In the genomic region with DNA sequence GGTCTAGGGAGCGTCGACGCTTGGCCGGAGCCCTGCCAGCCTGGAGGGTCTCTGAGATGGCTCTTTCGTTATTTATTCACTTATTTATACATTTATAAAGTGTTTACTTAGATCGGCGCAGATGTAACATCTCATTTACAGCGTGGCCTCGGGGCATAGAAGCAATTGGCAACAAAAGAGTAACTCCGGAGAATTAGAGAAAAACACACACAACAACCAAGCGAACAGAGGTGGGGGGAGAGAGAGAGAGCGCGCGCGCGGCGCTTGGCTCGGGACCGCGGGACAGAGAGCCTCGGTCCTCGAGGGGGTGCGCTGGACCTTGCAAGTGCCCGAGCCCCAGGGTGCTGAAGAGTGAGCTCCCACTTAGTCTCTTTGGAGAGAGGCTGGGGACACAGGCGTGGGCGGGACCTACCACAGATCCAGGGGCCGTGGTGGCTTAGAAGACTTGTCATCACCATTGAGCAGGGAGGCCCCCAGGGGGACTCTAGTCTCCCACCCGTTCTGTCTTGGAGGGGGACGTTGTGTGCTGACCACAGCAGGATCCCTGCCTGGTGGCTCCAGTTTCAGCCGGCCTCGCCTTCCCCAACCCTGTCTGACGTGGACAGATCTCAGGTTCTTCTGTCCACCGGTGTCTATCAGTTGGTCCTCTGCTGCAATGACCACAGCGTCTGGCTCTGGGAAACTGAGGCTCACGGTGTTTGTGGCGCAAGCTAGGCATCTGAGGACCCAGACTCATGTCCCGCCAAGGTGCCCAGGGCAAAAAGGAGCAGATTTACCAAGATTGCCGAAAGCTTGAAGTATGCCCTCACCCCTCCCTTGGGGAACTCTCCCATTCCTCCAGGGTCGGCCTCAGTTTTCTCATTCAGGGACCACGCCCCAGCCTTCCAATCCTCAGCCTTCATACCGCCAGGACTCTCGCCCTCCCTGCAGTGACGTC, we compare ENCODE assay signal across 12 mouse cellular contexts. TPM values are rescaled to one million over a fixed set of nuclear protein-coding genes. Genes with fewer than 3 reads are reported as not detected.
DNase-seq lines count a peak whose midpoint lies in the region; ATAC-seq and TF ChIP-seq lines count a peak whose summit lies in the region.
"Had no signal": no experiment of that assay in that cellular context is flagged by ENCODE, and none has a peak within 500 bp of the region (broad histone marks: within the 10 kb centered on the region; RNA-seq: fewer than 3 reads in every experiment).

No protein-coding gene starts in this region.

- H3K4me1 ChIP-seq in forebrain, embryonic 14.5 days (ENCODE audit: control insufficient read depth, insufficient read depth, low read length) = peaks cover 18% of the 10 kb centered on the region
- H3K4me1 ChIP-seq in midbrain, embryonic 10.5 days = peaks cover 72% of the 10 kb centered on the region

- intact Hi-C loops in left cerebral cortex, adult 2 months (cut with DNase I) = no loop called here

- H3K36me3 ChIP-seq in forebrain, embryonic 14.5 days (ENCODE audit: control insufficient read depth, insufficient read depth, low read length) = no peaks in the 10 kb centered on the region
- no peaks in the 10 kb centered on the region for H3K36me3 ChIP-seq in midbrain, embryonic 10.5 days
- H3K36me3 ChIP-seq: limb, embryonic 15.5 days had no signal

- WGBS in forebrain, embryonic 14.5 days = 1% methylated on average over 43 of the region's 43 CpGs
- 1% methylated on average over 43 of the region's 43 CpGs for WGBS in midbrain, embryonic 10.5 days

- H3K27ac ChIP-seq in forebrain, embryonic 14.5 days (ENCODE audit: low read depth, low read length) = no peak overlapping the region
- peak overlapping the region; percentile 70 for H3K27ac ChIP-seq in midbrain, embryonic 10.5 days (replicated peaks)
- H3K27ac ChIP-seq in left cerebral cortex, adult 2 months = no peak overlapping the region
- H3K27ac ChIP-seq: limb, embryonic 15.5 days had no signal

- H3K9me3 ChIP-seq in forebrain, embryonic 14.5 days (replicated peaks; ENCODE audit: control insufficient read depth, low read length) = no peaks in the 10 kb centered on the region
- H3K9me3 ChIP-seq in midbrain, embryonic 10.5 days (replicated peaks) = no peaks in the 10 kb centered on the region
- H3K9me3 ChIP-seq: limb, embryonic 15.5 days had no signal

- peak; percentile 54 for DNase-seq in cerebellum, adult 9-10 months
- DNase-seq in cerebellum, adult 11 months = no peak
- peak; percentile 70 for DNase-seq in ZHBTc4 (ENCODE audit: low read depth, low spot score)
- DNase-seq in forebrain, embryonic 14.5 days (ENCODE audit: low spot score) = no peak
- peak; percentile 42 for DNase-seq in midbrain, embryonic 10.5 days (ENCODE audit: low spot score)
- no peak for DNase-seq in adrenal gland, adult 18-20 months (ENCODE audit: low spot score in 2 of 2)
- DNase-seq in thymus, postnatal 14 days = no peak
- DNase-seq in left cerebral cortex, adult 2 months (ENCODE audit: extremely low spot score in 1 of 2, low spot score in 2 of 2) = no peak
- DNase-seq: thymus, adult 18-20 months had no signal

- peak; percentile 35 for ATAC-seq in forebrain, embryonic 14.5 days

- H3K9ac ChIP-seq in forebrain, embryonic 14.5 days (ENCODE audit: low read length) = 0 out of 2 replicates have a peak overlapping the region, but pooled peaks have one; percentile 13
- H3K9ac ChIP-seq: limb, embryonic 15.5 days had no signal

- H3K4me3 ChIP-seq in forebrain, embryonic 14.5 days (ENCODE audit: low read depth, low read length) = no peak overlapping the region
- peak overlapping the region; percentile 34 for H3K4me3 ChIP-seq in midbrain, embryonic 10.5 days
- no peak overlapping the region for H3K4me3 ChIP-seq in left cerebral cortex, adult 2 months
- H3K4me3 ChIP-seq: limb, embryonic 15.5 days had no signal

- H3K4me2 ChIP-seq in forebrain, embryonic 14.5 days (ENCODE audit: low read length) = peak overlapping the region; percentile 31
- H3K4me2 ChIP-seq: limb, embryonic 15.5 days had no signal

- no peak for TF ChIP-seq CTCF in left cerebral cortex, adult 2 months (IDR thresholded peaks at IDR 0.05)

- peaks cover 80% of the 10 kb centered on the region for H3K27me3 ChIP-seq in forebrain, embryonic 14.5 days (replicated peaks; ENCODE audit: control insufficient read depth, insufficient read depth, low read length)
- peaks cover 100% of the 10 kb centered on the region for H3K27me3 ChIP-seq in midbrain, embryonic 10.5 days (ENCODE audit: low read depth, poor library complexity, severe bottlenecking)

RNA-seq across cellular contexts. Expression of gene Uncx, which starts 14.5 kb away (rescaled TPM):
- polyA plus RNA-seq in forebrain, embryonic 14.5 days (2014; fragmentation: Nextera tagmentation; extraction: Ambion mirVana) = 2.3 and 3.5 TPM in 2 replicates
- polyA plus RNA-seq in midbrain, embryonic 10.5 days (2016; fragmentation: Nextera tagmentation; extraction: Ambion mirVana) = 18.8 and 36.7 TPM in 2 replicates
- total RNA-seq in adrenal gland, adult 18-20 months (2021) = not detected
- total RNA-seq in left cerebral cortex, adult 2 months (2021) = under 1 TPM; 0.19 to 0.27 TPM
- total RNA-seq: granulocyte monocyte progenitor cell, adult 5-6 weeks; neutrophil, adult 5-6 weeks had no signal

Comparison
In these comparisons a context has a peak if more than half of its experiments do, and no peak if none do; other contexts are left out.
1. DNase-seq: peak in cerebellum, adult 9-10 months (single experiment), ZHBTc4 (single experiment) and midbrain, embryonic 10.5 days (single experiment); none in cerebellum, adult 11 months (single experiment), forebrain, embryonic 14.5 days (single experiment), adrenal gland, adult 18-20 months (0 of 2), thymus, postnatal 14 days (single experiment) and left cerebral cortex, adult 2 months (0 of 2).